Mouse (Mus musculus): ENCODE measurements around the gene Slc34a3. TPM values are rescaled to one million over a fixed set of nuclear protein-coding genes. Genes with fewer than 3 reads are reported as not detected.

Gene Slc34a3
- polyA plus RNA-seq, 1 experiment from 2014 or later: 0.14 TPM

GRCm38 (mm10) chr2:25227406-25227805 lies 6.8 kb downstream of the Slc34a3 start:
- Histone ChIP-seq H3K27me3 (ENCODE audit: control insufficient read depth, insufficient read depth, low read length) (no peaks in the 10 kb centered on the region), H3K9me3 (ENCODE audit: control insufficient read depth, low read depth, low read length) (no peaks in the 10 kb centered on the region), H3K9ac (replicated peaks; ENCODE audit: low read depth, low read length) (no peak overlapping the region), H3K4me2 (replicated peaks; ENCODE audit: low read depth, low read length) (no peak overlapping the region), H3K4me3 (ENCODE audit: low read depth, low read length) (no peak overlapping the region), H3K27ac (ENCODE audit: low read length) (no peak overlapping the region), H3K36me3 (ENCODE audit: control insufficient read depth, insufficient read depth, low read length) (no peaks in the 10 kb centered on the region), H3K4me1 (ENCODE audit: control insufficient read depth, insufficient read depth, low read length) (peaks cover 8% of the 10 kb centered on the region; the same call in 1 of the 2 replicates)
- ATAC-seq (ENCODE audit: insufficient number of reproducible peaks, insufficient read depth, low FRiP score, low read depth): no peak
- 96% methylated on average over 4 of the region's 4 CpGs for WGBS

- no peak overlapping the region for H3K9ac ChIP-seq (replicated peaks; ENCODE audit: low read depth, low read length)
- no peak for ATAC-seq (ENCODE audit: insufficient number of reproducible peaks, insufficient read depth, low FRiP score, low read depth)
- WGBS: 87% methylated on average over 5 of the region's 5 CpGs
- no peak overlapping the region for H3K4me2 ChIP-seq (replicated peaks; ENCODE audit: low read depth, low read length)
- no peak overlapping the region for H3K4me3 ChIP-seq (ENCODE audit: low read depth, low read length)
- H3K27me3 ChIP-seq (ENCODE audit: control insufficient read depth, insufficient read depth, low read length): no peaks in the 10 kb centered on the region
- H3K9me3 ChIP-seq (ENCODE audit: control insufficient read depth, low read depth, low read length): no peaks in the 10 kb centered on the region
- peaks cover 8% of the 10 kb centered on the region; the same call in 1 of the 2 replicates for H3K4me1 ChIP-seq (ENCODE audit: control insufficient read depth, insufficient read depth, low read length)
- peaks cover 1% of the 10 kb centered on the region; the same call in 1 of the 2 replicates for H3K36me3 ChIP-seq (ENCODE audit: control insufficient read depth, insufficient read depth, low read length)
- H3K27ac ChIP-seq (ENCODE audit: low read length): 0 out of 2 replicates have a peak overlapping the region, but pooled peaks have one; percentile 3
Observed at GRCm38 (mm10) chr2:25226864-25227263, 7.3 kb downstream of the Slc34a3 start.

GRCm38 (mm10) chr2:25225811-25226379 lies 8.3 kb downstream of the Slc34a3 start:
- Histone ChIP-seq H3K27ac (ENCODE audit: low read length) (peak overlapping the region; percentile 97), H3K4me2 (replicated peaks; ENCODE audit: low read depth, low read length) (peak overlapping the region; percentile 56), H3K9me3 (ENCODE audit: control insufficient read depth, low read depth, low read length) (no peaks in the 10 kb centered on the region), H3K4me3 (ENCODE audit: low read depth, low read length) (peak overlapping the region; percentile 40; the same call in 1 of the 2 replicates), H3K4me1 (ENCODE audit: control insufficient read depth, insufficient read depth, low read length) (peaks cover 8% of the 10 kb centered on the region; the same call in 1 of the 2 replicates), H3K9ac (replicated peaks; ENCODE audit: low read depth, low read length) (no peak overlapping the region), H3K36me3 (ENCODE audit: control insufficient read depth, insufficient read depth, low read length) (peaks cover 6% of the 10 kb centered on the region), H3K27me3 (ENCODE audit: control insufficient read depth, insufficient read depth, low read length) (no peaks in the 10 kb centered on the region)
- no peak for ATAC-seq (ENCODE audit: insufficient number of reproducible peaks, insufficient read depth, low FRiP score, low read depth)
- WGBS: 72% methylated on average over 8 of the region's 8 CpGs

GRCm38 (mm10) chr2:25224766-25225752 lies 9.1 kb downstream of the Slc34a3 start:
- H3K9ac ChIP-seq (replicated peaks; ENCODE audit: low read depth, low read length): peak overlapping the region; percentile 36; the same call in 1 of the 2 replicates
- peaks cover 6% of the 10 kb centered on the region for H3K36me3 ChIP-seq (ENCODE audit: control insufficient read depth, insufficient read depth, low read length)
- ATAC-seq (ENCODE audit: insufficient number of reproducible peaks, insufficient read depth, low FRiP score, low read depth): peak; percentile 95
- H3K4me1 ChIP-seq (ENCODE audit: control insufficient read depth, insufficient read depth, low read length): peaks cover 8% of the 10 kb centered on the region; the same call in 1 of the 2 replicates
- WGBS: 2% methylated on average over 41 of the region's 41 CpGs
- H3K4me2 ChIP-seq (replicated peaks; ENCODE audit: low read depth, low read length): peak overlapping the region; percentile 56
- H3K9me3 ChIP-seq (ENCODE audit: control insufficient read depth, low read depth, low read length): no peaks in the 10 kb centered on the region
- peak overlapping the region; percentile 97 for H3K27ac ChIP-seq (ENCODE audit: low read length)
- H3K4me3 ChIP-seq (ENCODE audit: low read depth, low read length): peak overlapping the region; percentile 89
- H3K27me3 ChIP-seq (ENCODE audit: control insufficient read depth, insufficient read depth, low read length): no peaks in the 10 kb centered on the region

DNA sequence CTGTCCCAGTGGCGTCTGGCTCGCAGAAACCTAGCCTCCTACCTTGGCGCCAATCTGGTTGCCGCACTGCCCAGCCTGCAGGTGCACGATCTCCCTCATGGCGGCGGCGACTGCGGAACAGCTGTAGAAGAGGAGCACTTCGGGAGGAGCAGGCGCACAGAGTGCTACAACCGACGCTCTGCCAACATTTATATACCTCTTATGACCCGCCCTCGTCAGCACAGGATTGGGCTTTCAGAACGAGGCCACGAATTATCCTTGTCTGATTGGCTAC lies 9.7 kb downstream of the Slc34a3 start, which contains the start of gene Tubb4b:
Gene Tubb4b, minus strand, starts transcription at position 211 of the 274 bp plus-strand sequence.
- WGBS: 0% methylated on average over 17 of the region's 17 CpGs
- peaks cover 8% of the 10 kb centered on the region; the same call in 1 of the 2 replicates for H3K4me1 ChIP-seq (ENCODE audit: control insufficient read depth, insufficient read depth, low read length)
- peak within 1 kb of the TSS; percentile 89 for H3K4me3 ChIP-seq (ENCODE audit: low read depth, low read length)
- ATAC-seq (ENCODE audit: insufficient number of reproducible peaks, insufficient read depth, low FRiP score, low read depth): no peak
- H3K9ac ChIP-seq (replicated peaks; ENCODE audit: low read depth, low read length): peak within 1 kb of the TSS; percentile 82
- H3K27me3 ChIP-seq (ENCODE audit: control insufficient read depth, insufficient read depth, low read length): no peaks in the 10 kb centered on the region
- peak within 1 kb of the TSS; percentile 97 for H3K27ac ChIP-seq (ENCODE audit: low read length)
- peaks cover 6% of the 10 kb centered on the region for H3K36me3 ChIP-seq (ENCODE audit: control insufficient read depth, insufficient read depth, low read length)
- H3K9me3 ChIP-seq (ENCODE audit: control insufficient read depth, low read depth, low read length): no peaks in the 10 kb centered on the region
- peak within 1 kb of the TSS; percentile 89 for H3K4me2 ChIP-seq (replicated peaks; ENCODE audit: low read depth, low read length)

DNA sequence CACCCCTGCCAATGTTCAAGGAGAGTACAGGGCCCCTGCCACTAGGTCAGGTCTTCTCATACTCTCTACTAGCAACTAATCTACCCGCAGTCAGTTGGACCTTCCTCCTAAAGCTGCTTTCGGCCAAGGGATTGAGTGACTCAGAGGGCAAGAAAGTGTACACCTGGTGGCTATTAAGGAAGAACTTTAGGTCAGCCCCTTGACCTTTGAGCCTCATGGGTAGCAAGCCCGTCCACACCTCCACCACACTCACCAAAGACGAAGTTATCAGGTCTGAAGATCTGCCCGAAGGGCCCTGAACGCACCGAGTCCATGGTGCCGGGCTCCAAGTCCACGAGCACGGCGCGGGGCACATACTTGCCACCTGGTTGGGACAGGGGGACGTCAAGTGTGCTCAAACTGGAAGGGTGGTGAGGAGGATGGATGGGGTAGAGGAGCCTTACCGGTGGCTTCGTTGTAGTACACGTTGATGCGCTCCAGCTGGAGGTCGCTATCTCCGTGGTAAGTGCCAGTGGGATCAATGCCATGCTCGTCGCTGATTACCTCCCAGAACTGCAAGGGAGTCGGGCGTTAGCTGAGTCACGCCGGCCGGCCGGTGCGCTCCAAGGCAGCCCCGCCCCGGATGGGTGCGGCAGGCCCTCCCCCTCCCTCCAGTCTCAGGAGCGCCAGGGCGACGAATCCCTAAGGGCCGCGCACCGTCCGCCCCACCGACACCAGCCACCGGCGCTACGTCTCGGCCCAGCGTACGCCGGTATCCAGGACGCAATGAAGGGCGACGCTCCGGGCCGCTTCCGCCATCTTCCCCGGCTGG lies 10.3 kb downstream of the Slc34a3 start:
- ATAC-seq (ENCODE audit: insufficient number of reproducible peaks, insufficient read depth, low FRiP score, low read depth): peak; percentile 57
- peak overlapping the region; percentile 89 for H3K4me2 ChIP-seq (replicated peaks; ENCODE audit: low read depth, low read length)

GRCm38 (mm10) chr2:25221331-25221772 lies 12.8 kb downstream of the Slc34a3 start:
- Histone ChIP-seq H3K4me2 (replicated peaks; ENCODE audit: low read depth, low read length) (no peak overlapping the region), H3K27me3 (ENCODE audit: control insufficient read depth, insufficient read depth, low read length) (no peaks in the 10 kb centered on the region), H3K9ac (replicated peaks; ENCODE audit: low read depth, low read length) (no peak overlapping the region), H3K27ac (ENCODE audit: low read length) (no peak overlapping the region), H3K4me3 (ENCODE audit: low read depth, low read length) (no peak overlapping the region), H3K9me3 (ENCODE audit: control insufficient read depth, low read depth, low read length) (no peaks in the 10 kb centered on the region), H3K4me1 (ENCODE audit: control insufficient read depth, insufficient read depth, low read length) (peaks cover 8% of the 10 kb centered on the region; the same call in 1 of the 2 replicates), H3K36me3 (ENCODE audit: control insufficient read depth, insufficient read depth, low read length) (peaks cover 6% of the 10 kb centered on the region)
- 72% methylated on average over 5 of the region's 5 CpGs for WGBS
- ATAC-seq (ENCODE audit: insufficient number of reproducible peaks, insufficient read depth, low FRiP score, low read depth): no peak

More for the DNA sequence above, 10.3 kb downstream of the Slc34a3 start:
- no peaks in the 10 kb centered on the region for H3K27me3 ChIP-seq (ENCODE audit: control insufficient read depth, insufficient read depth, low read length)
- WGBS: 1% methylated on average over 53 of the region's 53 CpGs
- peak overlapping the region; percentile 96 for H3K27ac ChIP-seq (ENCODE audit: low read length)
- peaks cover 8% of the 10 kb centered on the region; the same call in 1 of the 2 replicates for H3K4me1 ChIP-seq (ENCODE audit: control insufficient read depth, insufficient read depth, low read length)
- peak overlapping the region; percentile 82 for H3K9ac ChIP-seq (replicated peaks; ENCODE audit: low read depth, low read length)
- H3K4me3 ChIP-seq (ENCODE audit: low read depth, low read length): peak overlapping the region; percentile 89
- H3K36me3 ChIP-seq (ENCODE audit: control insufficient read depth, insufficient read depth, low read length): peaks cover 6% of the 10 kb centered on the region
- no peaks in the 10 kb centered on the region for H3K9me3 ChIP-seq (ENCODE audit: control insufficient read depth, low read depth, low read length)

DNA sequence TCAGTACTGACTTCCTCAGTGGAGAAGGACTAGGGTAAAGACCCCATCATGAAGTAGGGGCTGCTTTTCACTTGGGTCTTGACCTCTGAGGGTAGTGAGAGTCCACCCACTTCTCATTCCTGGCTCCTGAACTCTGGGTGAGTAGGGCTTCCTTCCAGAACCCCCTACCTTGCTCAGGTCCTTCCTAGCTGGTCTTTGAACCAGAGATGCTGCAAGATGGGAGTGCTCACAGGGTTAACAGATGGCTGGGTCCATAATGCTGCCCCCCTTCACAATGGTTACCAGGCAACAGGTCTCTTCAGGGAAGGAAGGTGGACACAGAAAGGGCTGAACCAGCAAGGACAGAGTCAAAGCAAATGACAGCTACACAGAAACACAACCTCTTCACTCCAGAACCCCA lies 15.7 kb downstream of the Slc34a3 start, which contains the start of gene Fam166a:
Gene Fam166a, plus strand, starts transcription at position 301 of the 400 bp plus-strand sequence.
- H3K27me3 ChIP-seq (ENCODE audit: control insufficient read depth, insufficient read depth, low read length): no peaks in the 10 kb centered on the region
- H3K4me3 ChIP-seq (ENCODE audit: low read depth, low read length): no peak within 1 kb of the TSS
- H3K4me1 ChIP-seq (ENCODE audit: control insufficient read depth, insufficient read depth, low read length): peaks cover 2% of the 10 kb centered on the region; the same call in 1 of the 2 replicates
- no peak for ATAC-seq (ENCODE audit: insufficient number of reproducible peaks, insufficient read depth, low FRiP score, low read depth)
- H3K4me2 ChIP-seq (replicated peaks; ENCODE audit: low read depth, low read length): no peak within 1 kb of the TSS
- no peak within 1 kb of the TSS for H3K27ac ChIP-seq (ENCODE audit: low read length)
- H3K9ac ChIP-seq (replicated peaks; ENCODE audit: low read depth, low read length): no peak within 1 kb of the TSS
- no peaks in the 10 kb centered on the region for H3K9me3 ChIP-seq (ENCODE audit: control insufficient read depth, low read depth, low read length)
- H3K36me3 ChIP-seq (ENCODE audit: control insufficient read depth, insufficient read depth, low read length): peaks cover 6% of the 10 kb centered on the region
